Mouse (Mus musculus) thymus, postnatal 4 days (tissue): ENCODE measurements around the gene Slc12a6.

Experiments used
- DNase-seq: peaks from one replicate; pipeline ENCODE4 v3.0.0; 2021

Slc12a6 gene

GRCm38 (mm10) chr2:112393958-112394357 lies 128.3 kb downstream of the Slc12a6 start:
- DNase-seq = no peak

- no peak for DNase-seq
Measured at GRCm38 (mm10) chr2:112396649-112397048, 131.0 kb downstream of the Slc12a6 start.

GRCm38 (mm10) chr2:112407030-112407429 lies 141.4 kb downstream of the Slc12a6 start:
- DNase-seq = no peak
